Mouse (Mus musculus) testis, adult 2 months (tissue): Measurements from ENCODE around the gene Cnot4.

Source experiments
- CTCF ChIP-seq: fragments of 200-500 bp; IDR thresholded peaks from 2 replicates; pipeline ENCODE4 v1.5.1; 2012; ENCODE audit warnings: low read depth, mild to moderate bottlenecking, inconsistent platforms, low read length, moderate library complexity; ENCODE audit not compliant: control insufficient read depth, insufficient read depth, insufficient replicate concordance
- POLR2A ChIP-seq: fragments of 200-500 bp; IDR thresholded peaks from 2 replicates; pipeline ENCODE4 v1.6.1; 2012; ENCODE audit warnings: low read depth, mild to moderate bottlenecking, inconsistent platforms, low read length, moderate library complexity; ENCODE audit not compliant: control insufficient read depth

GRCm38 (mm10) chr6:34994692-34995091, 138.8 kb downstream of the Cnot4 start:
- no peak for TF ChIP-seq CTCF
- TF ChIP-seq POLR2A, result no peak
